Mouse (Mus musculus): ENCODE measurements at regions not wholly inside any gene's neighbourhood (a gene's known extent, or its start where the extent isn't known, plus 50 kb on each side); places are given as distances from the start of the nearest gene placed in this dataset.

DNA sequence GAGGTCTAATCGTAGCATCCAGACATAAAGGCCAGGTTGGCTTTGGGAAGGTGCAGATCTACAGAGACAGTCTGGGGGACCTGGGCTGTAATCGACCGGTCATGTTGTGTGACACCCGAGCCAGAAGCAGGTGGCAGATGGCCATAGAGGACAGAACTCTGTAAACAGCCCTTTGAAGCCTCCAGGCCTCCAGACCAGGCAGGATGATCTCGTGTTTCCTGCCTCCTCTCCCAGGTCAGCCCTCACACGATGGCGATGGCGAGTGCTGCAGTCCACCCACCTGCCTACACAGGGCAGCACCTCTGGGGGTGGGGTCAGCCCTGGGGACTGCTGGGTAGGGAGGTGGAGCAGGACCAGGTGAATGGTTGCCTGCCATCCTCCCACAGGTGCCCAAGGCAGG is 89.8 kb upstream of the Sulf2 start:
- TF ChIP-seq CTCF (IDR thresholded peaks at IDR 0.05; ENCODE audit: low read depth) = no peak
- no peak for TF ChIP-seq EP300 (IDR thresholded peaks at IDR 0.05; ENCODE audit: low read depth)
